Mouse (Mus musculus) bone marrow, adult 2 months (tissue): Measurements from ENCODE around the gene Sgms1. TPM values are rescaled to one million over a fixed set of nuclear protein-coding genes. Genes with fewer than 3 reads are reported as not detected.
A peak's percentile ranks its signal among the peaks of the same experiment; 100 is the strongest.

Experiments used
- H3K27ac ChIP-seq: fragments of 200-500 bp; 2 replicates; pipeline ENCODE4 v1.5.1; 2012; ENCODE audit warnings: low read depth, mild to moderate bottlenecking, control low read depth, inconsistent platforms, low read length; ENCODE audit not compliant: control insufficient read depth, poor library complexity, insufficient read depth
- H3K4me1 ChIP-seq: fragments of 200-500 bp; 2 replicates; pipeline ENCODE4 v1.6.1; 2011; ENCODE audit warnings: low read length; ENCODE audit not compliant: control insufficient read depth, insufficient read depth
- H3K4me3 ChIP-seq: fragments of 200-500 bp; replicated peaks from 2 replicates; pipeline ENCODE3; 2011; ENCODE audit warnings: mild to moderate bottlenecking, low read depth, low read length, control low read depth; ENCODE audit not compliant: control insufficient read depth
- CTCF ChIP-seq: fragments of 200-500 bp; IDR thresholded peaks from 2 replicates; pipeline ENCODE4 v1.5.1; 2011; ENCODE audit warnings: low read length, control low read depth; ENCODE audit not compliant: control insufficient read depth, insufficient read depth
- POLR2A ChIP-seq: fragments of 200-500 bp; IDR thresholded peaks from 2 replicates; pipeline ENCODE4 v1.6.1; 2011; ENCODE audit warnings: low read depth, mild to moderate bottlenecking, control low read depth, low read length, borderline replicate concordance; ENCODE audit not compliant: control insufficient read depth
- WGBS: fragments of 180-500 bp; shearing (Covaris S2); methylation state at CpG from one replicate; pipeline ENCODE4 v1.1.7; 2018; 5-methylcytosine and 5-hydroxymethylcytosine counted together
- polyA plus RNA-seq: library from polyadenylated mRNA; stranded (reverse); fragments of >200 nt; gene quantifications from 2 replicates; pipeline ENCODE4 v1.2.4, GENCODE M21; 2011; ENCODE audit warnings: low replicate concordance; ENCODE audit not compliant: missing spikeins, insufficient read depth, insufficient read length

Gene Sgms1
- polyA plus RNA-seq, 1 experiment, result 19.7 TPM

- peak overlapping the region; percentile 41; the same call in 1 of the 2 replicates for H3K27ac ChIP-seq
- WGBS, result 5% methylated on average over 8 of the region's 8 CpGs
- H3K4me1 ChIP-seq, result peaks cover 5% of the 10 kb centered on the region
- no peak for TF ChIP-seq CTCF
- TF ChIP-seq POLR2A, result no peak
- peak overlapping the region; percentile 7 for H3K4me3 ChIP-seq
Measured at GRCm38 (mm10) chr19:32111866-32112790, 277.4 kb downstream of the Sgms1 start.

GRCm38 (mm10) chr19:32107771-32108306 lies 281.7 kb downstream of the Sgms1 start, which contains the start of gene Asah2:
Gene Asah2 (minus strand): TSS chr19:32108211.
- under 1% methylated on average over 28 of the region's 28 CpGs for WGBS
- H3K27ac ChIP-seq, result peak within 1 kb of the TSS; percentile 46
- H3K4me1 ChIP-seq, result peaks cover 3% of the 10 kb centered on the region
- peak; percentile 43; the same call in 1 of the 2 replicates for TF ChIP-seq POLR2A
- no peak for TF ChIP-seq CTCF
- peak within 1 kb of the TSS; percentile 80 for H3K4me3 ChIP-seq

GRCm38 (mm10) chr19:32106750-32107149 lies 282.8 kb downstream of the Sgms1 start:
- 91% methylated on average over 2 of the region's 2 CpGs for WGBS
- TF ChIP-seq POLR2A (no peak), CTCF (no peak)
- Histone ChIP-seq H3K4me3 (no peak overlapping the region), H3K4me1 (peaks cover 1% of the 10 kb centered on the region), H3K27ac (no peak overlapping the region)

GRCm38 (mm10) chr19:32104217-32104616 lies 285.3 kb downstream of the Sgms1 start:
- Histone ChIP-seq H3K4me3 (no peak overlapping the region), H3K4me1 (no peaks in the 10 kb centered on the region), H3K27ac (no peak overlapping the region)
- TF ChIP-seq POLR2A (no peak), CTCF (no peak)
- WGBS, result 86% methylated on average over 4 of the region's 4 CpGs

- H3K4me3 ChIP-seq, result no peak overlapping the region
- no peak overlapping the region for H3K27ac ChIP-seq
- 61% methylated on average over 9 of the region's 9 CpGs for WGBS
- H3K4me1 ChIP-seq, result no peaks in the 10 kb centered on the region
- TF ChIP-seq POLR2A (no peak), CTCF (no peak)
Measured at GRCm38 (mm10) chr19:32102976-32103300, 286.6 kb downstream of the Sgms1 start.

GRCm38 (mm10) chr19:32102294-32102975 lies 287.1 kb downstream of the Sgms1 start:
- no peak overlapping the region for H3K4me3 ChIP-seq
- TF ChIP-seq POLR2A (no peak), CTCF (no peak)
- H3K27ac ChIP-seq, result no peak overlapping the region
- H3K4me1 ChIP-seq, result no peaks in the 10 kb centered on the region
- WGBS, result 84% methylated on average over 18 of the region's 18 CpGs

GRCm38 (mm10) chr19:32098582-32098981 lies 290.9 kb downstream of the Sgms1 start:
- Histone ChIP-seq H3K4me3 (no peak overlapping the region), H3K4me1 (no peaks in the 10 kb centered on the region), H3K27ac (no peak overlapping the region)
- WGBS, result 79% methylated on average over 3 of the region's 3 CpGs
- no peak for TF ChIP-seq CTCF
- TF ChIP-seq POLR2A, result no peak

- 83% methylated on average over 4 of the region's 4 CpGs for WGBS
- no peak overlapping the region for H3K27ac ChIP-seq
- TF ChIP-seq POLR2A (no peak), CTCF (no peak)
Measured at GRCm38 (mm10) chr19:32092358-32092757, 297.2 kb downstream of the Sgms1 start.

More at GRCm38 (mm10) chr19:32092358-32092757, 297.2 kb downstream of the Sgms1 start:
- Histone ChIP-seq H3K4me3 (no peak overlapping the region), H3K4me1 (no peaks in the 10 kb centered on the region; the same call in 1 of the 2 replicates)
